Mouse (Mus musculus): ENCODE measurements at regions not wholly inside any gene's neighbourhood (a gene's known extent, or its start where the extent isn't known, plus 50 kb on each side); places are given as distances from the start of the nearest gene placed in this dataset.
A peak's percentile ranks its signal among the peaks of the same experiment; 100 is the strongest.

GRCm38 (mm10) chr9:68072624-68073023, 232.4 kb downstream of the Vps13c start:
- no peak for DNase-seq (ENCODE audit: low spot score in 2 of 2)

- no peak for DNase-seq (ENCODE audit: low spot score in 2 of 2)
Observed at GRCm38 (mm10) chr9:68077329-68077728, 237.1 kb downstream of the Vps13c start.

- DNase-seq (ENCODE audit: low spot score in 2 of 2): no peak
Observed at GRCm38 (mm10) chr9:68083341-68083740, 243.1 kb downstream of the Vps13c start.

- no peak for DNase-seq (ENCODE audit: low spot score in 2 of 2)
Observed at GRCm38 (mm10) chr9:68084966-68085365, 244.8 kb downstream of the Vps13c start.

- DNase-seq (ENCODE audit: low spot score in 2 of 2): no peak
Observed at GRCm38 (mm10) chr9:68094561-68094960, 254.4 kb downstream of the Vps13c start.

GRCm38 (mm10) chr9:68109841-68110240, 269.6 kb downstream of the Vps13c start:
- no peak for DNase-seq (ENCODE audit: low spot score in 2 of 2)

- DNase-seq (ENCODE audit: low spot score in 2 of 2): no peak
Observed at GRCm38 (mm10) chr9:68115151-68115690, 275.0 kb downstream of the Vps13c start.

- DNase-seq (ENCODE audit: low spot score in 2 of 2): no peak
Observed at GRCm38 (mm10) chr9:68116221-68116741, 276.1 kb downstream of the Vps13c start.

GRCm38 (mm10) chr9:68118266-68118665, 278.1 kb downstream of the Vps13c start:
- no peak for DNase-seq (ENCODE audit: low spot score in 2 of 2)

GRCm38 (mm10) chr9:68122266-68122665, 282.1 kb downstream of the Vps13c start:
- no peak for DNase-seq (ENCODE audit: low spot score in 2 of 2)

- DNase-seq (ENCODE audit: low spot score in 2 of 2): no peak
Observed at GRCm38 (mm10) chr9:68131263-68131662, 291.1 kb downstream of the Vps13c start.

- no peak for DNase-seq (ENCODE audit: low spot score in 2 of 2)
Observed at GRCm38 (mm10) chr9:68135446-68136050, 295.4 kb downstream of the Vps13c start.

GRCm38 (mm10) chr9:68162813-68163570, 322.8 kb downstream of the Vps13c start:
- no peak for DNase-seq (ENCODE audit: low spot score in 2 of 2)

- DNase-seq (ENCODE audit: low spot score in 2 of 2): no peak
Observed at GRCm38 (mm10) chr9:68166556-68166955, 326.4 kb downstream of the Vps13c start.

GRCm38 (mm10) chr9:68188921-68189320, 348.7 kb downstream of the Vps13c start:
- DNase-seq (ENCODE audit: low spot score in 2 of 2): no peak

- DNase-seq (ENCODE audit: low spot score in 2 of 2): no peak
Observed at GRCm38 (mm10) chr9:68199831-68200230, 359.6 kb downstream of the Vps13c start.

GRCm38 (mm10) chr9:68201031-68201430, 360.8 kb downstream of the Vps13c start:
- no peak for DNase-seq (ENCODE audit: low spot score in 2 of 2)

- DNase-seq (ENCODE audit: low spot score in 2 of 2): no peak
Observed at GRCm38 (mm10) chr9:68225694-68226093, 385.5 kb downstream of the Vps13c start.

GRCm38 (mm10) chr9:68231131-68231530, 390.9 kb downstream of the Vps13c start:
- DNase-seq (ENCODE audit: low spot score in 2 of 2): no peak

GRCm38 (mm10) chr9:68234979-68235649, 394.9 kb downstream of the Vps13c start:
- no peak for DNase-seq (ENCODE audit: low spot score in 2 of 2)

- DNase-seq (ENCODE audit: low spot score in 2 of 2): no peak
Observed at GRCm38 (mm10) chr9:68239121-68239520, 398.9 kb downstream of the Vps13c start.

- peak in 1 of 2 experiments; percentile 5 for DNase-seq (ENCODE audit: low spot score in 2 of 2)
Observed at GRCm38 (mm10) chr9:68239551-68239950, 399.4 kb downstream of the Vps13c start.
